Mouse (Mus musculus) olfactory bulb, adult 2 months (tissue): ENCODE data around the gene Dusp22.

Source experiments
- CTCF ChIP-seq: fragments of 200-500 bp; IDR thresholded peaks from 2 replicates; pipeline ENCODE4 v1.5.1; 2012; ENCODE audit warnings: low read depth, mild to moderate bottlenecking, low read length, moderate library complexity; ENCODE audit not compliant: insufficient read depth
- POLR2A ChIP-seq: fragments of 200-500 bp; IDR thresholded peaks from 2 replicates; pipeline ENCODE4 v1.6.1; 2012; ENCODE audit warnings: mild to moderate bottlenecking, low read depth, low read length, moderate library complexity; ENCODE audit not compliant: insufficient read depth

DNA sequence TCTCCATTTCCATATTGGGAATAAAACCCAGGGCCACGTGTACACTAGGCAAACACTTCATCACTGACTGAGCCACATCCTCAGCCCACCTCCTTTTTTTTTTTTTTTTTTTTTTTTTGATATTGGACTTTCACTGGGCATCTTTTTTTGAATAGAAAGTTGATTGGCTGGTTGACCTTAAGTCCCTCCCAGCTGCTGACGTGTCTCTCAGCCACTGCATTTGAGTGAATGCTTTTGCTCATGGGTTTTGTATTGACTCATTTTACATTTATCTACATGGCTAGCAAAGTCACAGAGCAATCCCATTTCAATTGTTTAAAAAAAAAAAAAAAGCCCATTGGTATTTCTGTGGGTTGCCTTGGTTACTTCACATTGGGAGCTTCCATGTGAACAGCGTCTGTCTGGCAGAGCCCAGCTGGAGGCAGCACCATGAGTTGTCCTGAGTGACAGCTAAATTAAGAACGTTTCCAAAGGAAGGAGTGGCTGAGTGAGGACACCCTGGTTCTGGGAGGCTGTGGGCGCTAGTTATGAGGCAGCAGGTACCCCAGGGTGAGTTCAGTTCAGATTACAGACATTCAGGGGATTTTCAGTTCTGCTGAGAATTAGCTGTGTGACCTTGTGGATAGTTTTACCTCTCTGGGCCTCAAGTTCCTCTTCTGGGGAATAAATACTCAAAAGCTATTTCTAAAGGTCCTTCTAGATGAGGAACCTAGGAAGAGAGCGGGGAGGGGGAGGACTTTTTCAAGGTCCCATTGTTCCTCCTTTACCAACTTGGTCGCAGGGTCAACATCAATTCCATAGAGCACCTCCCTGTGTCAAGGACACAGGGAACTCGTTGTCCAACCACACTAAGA, 31.4 kb upstream of the Dusp22 start:
- TF ChIP-seq POLR2A (no peak), CTCF (no peak)
